Mouse (Mus musculus): Measurements from ENCODE around the gene Ackr3. TPM values are rescaled to one million over a fixed set of nuclear protein-coding genes. Genes with fewer than 3 reads are reported as not detected.

Ackr3 gene
- total RNA-seq, 2 experiments from 2014 or later, result not detected

DNA sequence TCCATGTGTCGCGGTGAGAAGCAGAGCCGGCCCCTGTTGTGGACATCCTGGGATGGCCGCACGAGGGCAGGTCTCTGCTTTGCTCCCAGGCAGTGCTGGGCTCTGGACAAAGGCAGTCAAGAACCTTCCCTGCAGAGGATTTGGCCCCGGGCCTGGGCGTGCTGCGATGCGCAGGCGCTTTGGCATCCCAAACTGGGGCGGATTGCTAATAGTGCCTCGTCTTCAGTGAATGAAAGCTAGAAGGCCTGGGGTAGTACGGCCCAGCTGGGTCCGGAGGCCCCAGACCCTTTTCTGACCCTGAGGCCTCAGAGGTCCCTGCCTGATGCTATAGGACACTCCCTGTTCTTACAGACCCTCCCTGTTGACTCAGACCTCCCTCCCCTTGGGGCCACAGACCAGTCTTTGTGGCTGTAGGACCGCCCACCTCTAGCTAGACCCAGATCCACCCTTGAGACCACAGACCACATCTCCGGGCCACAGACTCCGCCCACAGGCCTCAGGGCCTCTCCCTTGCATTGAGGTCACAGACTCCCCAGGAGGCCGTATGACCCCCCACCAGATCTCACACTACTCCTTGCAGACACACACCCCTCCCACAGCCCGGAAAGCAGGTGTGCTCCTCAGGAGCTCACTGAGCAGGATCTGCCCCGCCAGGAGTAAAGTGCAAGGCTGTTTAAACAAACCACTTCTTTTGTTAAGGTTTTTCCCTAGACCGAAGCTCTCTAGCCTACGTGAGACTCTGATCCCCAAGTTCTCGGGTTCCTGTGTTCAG, 1.4 kb upstream of the Ackr3 start:
- 0 out of 2 replicates have a peak, but pooled peaks have one; percentile 15 for ATAC-seq (replicated peaks; ENCODE audit: low FRiP score, poor library complexity, severe bottlenecking)

DNA sequence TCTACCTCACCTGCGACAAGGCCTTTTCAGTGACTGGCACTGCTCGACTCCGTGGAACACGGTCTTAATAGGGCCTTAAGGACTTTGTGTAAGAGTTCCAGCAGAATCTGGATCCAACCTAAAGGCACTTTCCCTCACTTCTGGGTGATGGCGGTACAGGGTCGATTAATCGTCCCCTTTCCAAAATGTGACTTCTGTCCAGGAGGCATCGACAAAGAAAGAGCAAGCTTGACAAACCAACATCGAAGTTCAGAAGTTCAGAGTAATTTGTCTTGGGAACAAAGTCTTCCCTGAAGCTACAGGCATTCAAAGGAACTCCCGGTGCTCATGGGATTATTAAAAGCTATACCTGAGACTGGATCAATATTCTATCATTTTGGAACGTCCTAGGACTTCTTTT, 439 bp upstream of the Ackr3 start:
- no peak for ATAC-seq (replicated peaks; ENCODE audit: low FRiP score, poor library complexity, severe bottlenecking)

DNA sequence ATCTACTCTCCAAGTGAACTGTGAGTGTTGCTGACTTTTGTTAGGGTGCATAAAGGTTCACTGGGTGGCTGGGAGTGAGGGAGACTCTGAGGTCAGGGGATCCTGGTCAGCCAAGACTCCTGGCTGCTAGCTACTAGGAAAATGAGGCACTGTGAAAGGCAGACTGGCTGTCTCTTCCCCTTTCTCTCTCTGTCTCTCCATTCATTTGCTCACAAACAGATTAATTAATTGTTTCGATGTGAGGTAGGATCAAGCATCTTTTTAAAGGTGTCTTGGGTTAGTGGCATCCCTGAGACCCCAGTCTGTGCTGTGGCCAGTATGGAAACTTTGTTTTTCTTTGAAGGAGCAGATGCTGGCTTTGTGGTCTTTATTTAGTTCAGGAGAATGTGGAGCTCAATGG, 1.0 kb downstream of the Ackr3 start:
- ATAC-seq (replicated peaks; ENCODE audit: low FRiP score, poor library complexity, severe bottlenecking), result no peak

DNA sequence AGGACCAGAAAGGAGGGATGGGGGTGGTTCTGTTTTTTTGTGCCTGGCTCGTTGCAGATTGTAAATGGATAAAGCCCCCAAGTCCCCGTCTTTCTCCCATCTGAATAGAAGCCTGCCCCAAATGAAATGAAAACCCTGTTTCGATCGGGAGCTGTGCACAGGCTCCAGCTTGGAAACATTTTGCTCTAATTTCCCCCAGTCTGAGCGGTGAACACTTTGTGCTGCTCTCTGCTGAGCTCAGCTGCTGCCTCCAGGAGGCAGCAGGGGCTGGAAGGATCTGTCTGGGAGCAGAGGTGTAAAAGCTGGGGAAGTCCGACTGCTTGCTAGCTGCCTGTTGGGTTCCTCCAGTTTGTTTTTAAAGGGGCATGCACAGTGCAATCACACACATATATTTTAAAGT, 1.4 kb downstream of the Ackr3 start:
- no peak for ATAC-seq (replicated peaks; ENCODE audit: low FRiP score, poor library complexity, severe bottlenecking)

DNA sequence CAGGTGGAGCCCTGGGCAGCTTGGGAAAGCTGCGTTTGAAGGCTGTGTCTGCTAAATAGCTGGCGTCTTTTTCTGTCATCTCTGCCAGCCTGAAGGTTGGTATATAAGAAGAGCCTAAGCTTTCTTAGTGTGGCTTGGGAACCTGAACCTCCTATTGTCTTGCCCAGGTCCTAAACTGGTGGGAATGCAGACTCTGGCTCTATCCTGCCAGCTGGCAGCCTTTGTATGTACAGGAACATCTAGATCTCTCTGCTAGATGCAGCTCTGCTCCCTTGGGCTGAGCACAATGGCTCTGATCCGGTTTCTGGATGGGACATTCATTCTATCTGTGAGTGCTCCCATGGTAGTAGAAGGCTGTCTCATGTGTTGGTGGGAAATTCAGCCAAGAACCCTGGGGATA, 2.9 kb downstream of the Ackr3 start:
- no peak for ATAC-seq (replicated peaks; ENCODE audit: low FRiP score, poor library complexity, severe bottlenecking)

DNA sequence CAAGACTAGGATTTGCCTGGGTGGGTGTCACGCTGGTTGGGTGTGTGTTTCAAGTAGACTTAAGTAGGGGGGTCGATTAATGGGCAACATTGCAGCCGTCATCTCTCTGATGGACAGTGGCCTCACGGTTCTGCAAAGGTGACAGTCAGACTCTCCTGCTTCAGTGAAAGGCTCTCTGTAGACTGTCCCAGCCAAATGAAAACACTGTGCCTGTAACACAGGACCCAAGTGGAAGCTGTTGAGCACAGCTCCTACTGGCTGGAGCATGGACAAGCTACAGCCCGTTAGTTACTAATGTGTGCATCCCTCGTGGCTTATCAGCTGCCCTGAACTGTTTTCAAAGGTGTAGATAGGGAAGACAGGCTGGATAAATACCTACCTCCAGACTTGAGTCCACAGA, 3.5 kb downstream of the Ackr3 start:
- ATAC-seq (replicated peaks; ENCODE audit: low FRiP score, poor library complexity, severe bottlenecking), result no peak

DNA sequence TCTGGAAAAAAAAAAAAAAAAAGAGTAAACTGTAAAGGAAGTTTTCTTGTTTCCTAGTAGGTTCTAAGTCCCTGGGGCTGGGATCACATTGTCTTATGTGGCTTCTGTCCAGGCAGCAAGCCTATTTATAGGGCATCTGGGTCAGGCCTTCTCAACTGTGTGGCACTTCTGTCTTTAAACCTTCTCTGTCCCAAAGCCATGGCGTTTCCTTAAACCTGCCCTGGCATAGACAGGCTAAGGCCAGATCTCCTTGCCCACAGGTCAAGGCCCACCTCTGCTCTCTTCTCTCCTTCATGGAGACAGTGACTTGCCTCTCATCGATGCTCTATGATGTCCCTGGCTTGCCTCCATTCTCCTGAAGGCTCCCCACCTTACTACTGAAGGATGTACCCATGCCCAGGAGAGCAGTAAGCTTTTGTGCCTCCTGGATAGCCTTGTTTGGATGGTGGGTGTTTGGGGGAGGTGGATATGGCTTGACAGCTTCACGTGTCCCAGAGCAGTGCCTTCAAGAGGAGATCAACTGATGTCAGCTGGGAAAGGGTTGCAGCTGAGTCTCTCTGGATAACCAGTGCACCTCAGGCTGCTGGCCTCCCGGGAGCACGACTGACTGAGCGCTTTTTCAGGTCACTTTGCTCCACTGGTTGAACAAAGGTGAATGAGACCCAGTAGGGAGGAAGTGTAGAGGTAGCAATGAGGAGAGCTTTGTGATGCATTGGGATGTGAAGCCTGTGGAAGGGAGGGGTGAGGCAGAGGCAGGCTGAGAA, 4.1 kb downstream of the Ackr3 start:
- ATAC-seq (replicated peaks; ENCODE audit: low FRiP score, poor library complexity, severe bottlenecking), result no peak

DNA sequence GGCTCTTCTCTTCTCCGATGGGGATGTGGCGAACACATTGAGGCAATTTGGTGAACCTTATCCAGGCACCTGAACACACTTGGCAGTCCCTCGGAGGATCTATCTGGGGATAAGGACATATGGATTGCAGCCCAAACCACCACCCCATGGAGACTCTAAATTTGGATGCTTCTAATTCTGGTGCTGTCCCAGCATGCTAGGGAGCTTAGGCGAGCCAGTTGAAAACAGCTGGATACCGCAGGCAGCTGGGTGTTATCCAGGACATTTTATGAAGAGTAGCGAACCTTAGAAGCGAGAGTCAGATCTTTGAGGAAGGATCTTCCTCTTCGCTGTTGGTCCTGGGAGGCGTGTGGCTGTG, 4.7 kb downstream of the Ackr3 start:
- no peak for ATAC-seq (replicated peaks; ENCODE audit: low FRiP score, poor library complexity, severe bottlenecking)

DNA sequence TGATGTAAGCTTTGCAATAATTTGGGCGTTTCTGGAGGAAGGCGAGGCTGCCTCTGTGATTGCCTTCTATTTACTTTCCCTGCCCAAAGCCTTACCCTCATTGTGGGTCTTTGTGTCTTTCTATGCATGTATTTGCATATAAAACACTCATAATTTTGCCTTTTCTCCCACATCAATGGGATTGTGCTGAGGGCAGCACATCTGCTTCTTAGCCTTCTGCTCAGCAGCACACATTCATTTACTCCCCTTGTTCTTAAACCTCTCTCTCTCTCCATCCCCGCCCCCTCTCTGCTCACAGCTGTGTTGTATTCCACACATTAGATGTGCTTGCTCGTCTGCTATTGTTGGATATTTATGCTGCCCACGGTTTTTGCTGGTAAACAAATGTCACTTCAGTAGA, 5.3 kb downstream of the Ackr3 start:
- ATAC-seq (replicated peaks; ENCODE audit: low FRiP score, poor library complexity, severe bottlenecking), result no peak

DNA sequence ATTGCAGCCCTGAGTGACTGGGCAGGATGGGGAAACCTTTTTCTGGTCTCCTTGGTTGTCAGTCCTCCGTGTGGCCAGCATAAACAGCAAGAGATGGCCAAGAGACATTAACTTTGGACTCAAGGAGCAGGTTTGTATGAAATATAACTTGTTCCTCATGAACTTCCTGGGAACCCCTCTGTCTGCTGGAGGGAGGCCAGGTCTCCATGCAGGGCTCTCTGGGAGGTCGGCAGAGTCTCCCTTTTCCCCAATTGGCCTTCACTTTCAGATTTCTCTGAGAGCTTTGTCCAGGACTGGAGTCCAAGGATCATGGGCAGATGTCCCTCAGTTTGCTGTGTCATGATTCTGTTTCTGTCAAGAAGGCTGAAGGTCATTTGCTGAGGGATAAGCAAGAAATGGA, 6.0 kb downstream of the Ackr3 start:
- no peak for ATAC-seq (replicated peaks; ENCODE audit: low FRiP score, poor library complexity, severe bottlenecking)

DNA sequence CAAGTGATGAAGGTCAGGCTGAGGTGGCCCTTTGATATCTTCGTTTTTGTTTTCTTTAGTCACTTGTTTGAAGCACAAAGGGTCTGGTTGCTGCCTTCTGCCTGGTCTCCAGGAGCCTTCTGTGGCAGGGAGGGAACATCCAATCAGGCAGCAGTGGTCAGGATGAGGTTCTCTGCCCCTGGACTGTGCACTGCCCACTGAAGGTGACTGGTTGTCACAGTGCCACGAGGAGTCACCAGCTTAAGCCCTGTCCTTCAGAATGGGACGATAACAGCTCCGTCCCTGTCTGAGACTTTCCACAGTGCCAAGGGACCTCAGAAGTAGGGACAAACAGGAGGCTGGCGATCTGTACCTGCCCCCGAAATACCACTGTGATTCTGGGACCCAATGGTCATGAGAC, 6.6 kb downstream of the Ackr3 start:
- ATAC-seq (replicated peaks; ENCODE audit: low FRiP score, poor library complexity, severe bottlenecking), result no peak

DNA sequence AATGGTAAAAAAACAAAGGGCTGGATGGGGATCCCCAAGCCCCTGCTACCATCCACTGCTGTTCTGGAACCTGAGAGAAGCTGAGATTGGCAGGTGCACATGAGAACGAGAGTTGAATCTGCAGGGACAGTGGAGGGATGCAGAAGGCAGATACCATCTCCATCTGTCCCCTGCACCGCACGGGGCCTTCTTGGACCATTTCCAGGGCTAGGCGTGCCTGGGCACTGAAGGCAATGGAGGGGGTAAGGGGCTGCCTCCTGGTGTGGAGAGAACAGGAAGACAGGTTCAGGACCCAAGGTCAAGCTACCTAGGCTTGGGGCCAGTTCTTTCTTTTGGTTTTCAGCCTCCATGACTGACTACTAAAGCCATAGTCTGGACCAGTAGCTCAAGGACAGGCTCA, 7.0 kb downstream of the Ackr3 start:
- no peak for ATAC-seq (replicated peaks; ENCODE audit: low FRiP score, poor library complexity, severe bottlenecking)

DNA sequence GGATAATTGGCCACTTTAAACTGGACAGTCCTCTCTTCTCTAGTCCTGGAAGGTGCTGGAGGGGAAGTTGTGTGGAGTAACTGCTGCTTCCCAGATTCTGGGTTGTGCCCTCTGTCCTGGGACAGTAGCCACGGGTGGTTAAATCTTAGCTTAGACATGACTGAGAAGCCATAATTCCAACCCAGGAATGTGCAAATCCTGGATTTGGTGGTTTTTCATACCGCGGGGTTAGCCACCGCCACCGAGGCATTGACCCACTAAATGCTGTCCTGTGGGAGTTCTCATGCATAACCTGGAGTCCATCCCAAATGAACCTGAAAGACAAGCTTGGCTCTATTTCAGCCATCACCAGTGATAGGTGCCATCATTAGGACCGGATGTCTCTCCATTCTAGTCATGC, 8.6 kb downstream of the Ackr3 start:
- ATAC-seq (replicated peaks; ENCODE audit: low FRiP score, poor library complexity, severe bottlenecking), result no peak

DNA sequence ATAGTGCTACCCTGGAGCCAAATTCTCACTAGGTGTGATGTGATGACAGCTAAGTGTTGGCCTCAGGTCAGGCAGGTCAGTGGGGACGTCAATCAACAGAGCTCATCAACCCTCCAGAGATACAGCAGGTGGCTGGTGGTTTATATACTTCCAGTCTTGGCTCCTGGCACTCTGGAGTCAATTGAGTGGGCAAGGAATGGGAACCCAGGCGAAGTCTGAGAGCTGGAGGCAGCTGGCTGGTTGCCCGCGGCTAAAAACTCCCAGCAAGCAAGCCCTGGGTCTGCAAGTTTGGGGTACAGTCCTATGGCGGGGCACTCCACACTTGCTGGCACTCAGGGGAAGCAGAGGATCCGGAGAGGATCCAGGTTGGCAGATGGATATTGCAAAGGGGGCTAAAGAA, 9.1 kb downstream of the Ackr3 start:
- ATAC-seq (replicated peaks; ENCODE audit: low FRiP score, poor library complexity, severe bottlenecking), result no peak

DNA sequence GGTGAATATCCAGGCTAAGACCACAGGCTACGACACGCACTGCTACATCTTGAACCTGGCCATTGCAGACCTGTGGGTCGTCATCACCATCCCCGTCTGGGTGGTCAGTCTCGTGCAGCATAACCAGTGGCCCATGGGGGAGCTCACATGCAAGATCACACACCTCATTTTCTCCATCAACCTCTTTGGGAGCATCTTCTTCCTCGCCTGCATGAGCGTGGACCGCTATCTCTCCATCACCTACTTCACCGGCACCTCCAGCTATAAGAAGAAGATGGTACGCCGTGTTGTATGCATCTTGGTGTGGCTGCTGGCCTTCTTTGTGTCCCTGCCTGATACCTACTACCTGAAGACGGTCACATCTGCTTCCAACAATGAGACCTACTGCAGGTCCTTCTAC, 10.2 kb downstream of the Ackr3 start:
- no peak for ATAC-seq (replicated peaks; ENCODE audit: low FRiP score, poor library complexity, severe bottlenecking)

DNA sequence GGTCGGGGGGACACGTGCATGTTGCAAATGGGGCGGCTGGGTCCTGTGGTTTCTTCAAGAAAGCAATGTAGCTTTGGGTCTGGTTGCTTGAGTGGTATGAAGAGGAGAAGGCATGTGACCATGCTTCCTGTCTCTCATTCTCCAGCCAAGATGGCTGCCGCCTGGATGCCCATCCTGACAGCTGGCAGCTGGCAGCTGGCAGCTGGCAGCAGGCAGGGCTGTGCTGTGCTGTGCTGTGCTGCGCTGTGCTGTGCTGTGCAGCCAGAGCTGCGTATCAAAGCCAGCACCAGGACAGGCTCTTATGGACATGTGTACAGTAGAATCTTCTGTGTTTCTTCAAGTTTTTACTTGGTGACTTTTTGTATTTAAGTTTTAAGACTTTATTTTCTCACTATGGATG, 11.1 kb downstream of the Ackr3 start:
- no peak for ATAC-seq (replicated peaks; ENCODE audit: low FRiP score, poor library complexity, severe bottlenecking)

DNA sequence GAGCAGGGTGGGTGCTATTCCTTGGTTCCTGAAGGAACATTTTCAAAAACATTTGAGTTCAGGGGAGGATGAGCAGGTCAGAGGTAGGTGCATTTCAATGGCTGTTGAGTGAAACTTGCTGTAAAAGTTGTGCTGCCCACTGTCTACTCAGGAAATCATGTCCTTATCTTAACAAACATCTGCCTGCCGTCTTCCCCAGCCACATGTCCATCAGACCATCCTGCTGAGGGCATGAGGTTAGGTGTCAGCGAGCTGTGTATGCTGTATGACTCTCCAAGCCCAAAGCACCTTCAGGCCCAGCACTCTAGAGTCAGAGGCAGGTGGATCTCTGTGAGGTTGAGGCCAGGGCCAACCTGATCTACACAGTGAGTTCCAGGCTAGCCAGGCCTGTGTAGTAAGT, 12.1 kb downstream of the Ackr3 start:
- ATAC-seq (replicated peaks; ENCODE audit: low FRiP score, poor library complexity, severe bottlenecking), result no peak

DNA sequence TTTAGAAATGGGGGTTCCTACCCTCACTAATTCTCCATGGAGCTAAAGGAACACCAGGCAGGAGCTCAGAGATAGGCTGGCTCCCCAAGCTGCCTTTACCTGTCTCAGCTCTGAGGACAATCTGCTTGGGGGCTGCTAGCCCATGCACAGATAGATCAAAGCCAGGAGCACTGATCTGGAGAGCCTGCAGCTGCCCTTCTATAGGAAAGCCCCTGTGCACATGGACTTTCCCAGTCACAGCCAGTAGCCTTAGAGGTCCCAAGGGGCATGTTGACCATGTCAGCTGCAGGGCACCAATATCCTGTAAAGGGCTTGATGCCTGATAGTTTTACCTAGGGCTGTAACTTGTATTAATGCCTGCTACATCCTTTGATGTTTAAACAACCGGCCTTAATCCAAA, 12.6 kb downstream of the Ackr3 start:
- no peak for ATAC-seq (replicated peaks; ENCODE audit: low FRiP score, poor library complexity, severe bottlenecking)

DNA sequence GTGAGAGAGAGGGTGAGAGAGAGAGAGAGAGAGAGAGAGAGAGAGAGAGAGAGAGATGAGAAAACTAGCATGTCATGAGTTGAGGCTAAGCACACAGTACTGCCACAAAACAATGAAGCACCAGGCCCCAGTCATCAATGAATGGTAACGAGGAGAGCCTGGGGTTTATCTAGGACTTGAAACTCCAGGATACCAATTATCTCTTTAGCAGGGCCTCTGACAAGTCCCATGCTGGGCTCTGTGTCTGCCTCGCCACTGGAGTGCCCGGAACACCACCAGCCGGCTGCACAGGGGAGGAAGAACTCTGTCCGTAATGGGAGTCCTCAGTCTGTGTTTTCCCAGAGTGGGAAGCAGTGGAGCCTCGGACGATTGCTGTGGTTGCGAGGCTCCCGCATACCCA, 16.5 kb downstream of the Ackr3 start:
- ATAC-seq (replicated peaks; ENCODE audit: low FRiP score, poor library complexity, severe bottlenecking), result no peak

DNA sequence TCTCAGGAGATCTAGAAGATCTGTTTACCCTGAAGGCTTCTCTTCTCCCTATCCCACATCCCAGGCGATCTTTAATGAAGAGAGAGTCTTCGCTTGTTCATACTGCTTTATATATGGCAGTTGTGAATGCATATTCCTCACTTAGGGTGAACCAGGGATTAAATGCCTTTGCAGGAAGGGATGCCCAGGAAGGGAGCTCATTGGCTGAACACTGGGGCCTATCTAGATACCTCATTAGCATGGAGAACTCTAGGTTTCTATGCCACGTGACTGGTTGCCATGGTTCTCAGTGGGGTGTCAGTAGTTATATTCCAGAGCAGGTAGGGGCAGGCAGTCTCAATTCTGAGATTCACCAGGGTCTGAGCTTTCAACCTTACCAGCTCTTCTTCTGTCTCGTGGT, 17.1 kb downstream of the Ackr3 start:
- no peak for ATAC-seq (replicated peaks; ENCODE audit: low FRiP score, poor library complexity, severe bottlenecking)

DNA sequence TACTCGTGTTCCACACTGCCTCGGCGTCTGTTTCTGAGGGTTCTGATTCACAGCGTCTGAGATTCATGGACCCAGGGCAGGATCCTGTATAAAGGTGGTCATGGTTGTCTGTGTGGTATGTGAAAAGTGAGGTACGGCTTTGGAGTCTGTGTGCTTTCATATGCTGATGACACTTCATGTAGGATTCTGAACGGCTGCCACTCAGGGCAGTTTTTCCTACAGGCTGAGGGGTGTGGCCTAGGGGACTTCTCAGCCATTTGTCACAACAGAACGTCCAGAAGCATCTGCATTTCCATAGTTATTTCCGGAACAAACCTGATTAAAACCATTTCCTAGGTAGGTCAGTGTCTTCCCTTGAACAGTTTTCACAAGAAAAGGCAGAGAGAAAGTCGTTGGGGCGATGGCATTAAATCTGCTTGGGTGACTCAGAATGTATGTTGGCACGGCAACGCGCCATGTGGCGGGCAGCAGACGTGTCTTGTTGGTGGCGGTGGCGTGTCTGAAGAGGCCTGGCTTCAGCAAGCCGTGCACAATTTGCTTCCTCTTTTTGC, 18.1 kb downstream of the Ackr3 start:
- ATAC-seq (replicated peaks; ENCODE audit: low FRiP score, poor library complexity, severe bottlenecking), result no peak
